Mouse (Mus musculus): Measurements from ENCODE around the gene Ogfrl1. TPM values are rescaled to one million over a fixed set of nuclear protein-coding genes. Genes with fewer than 3 reads are reported as not detected.
"Not testable (repeated sequence)": the region's sequence is repeated elsewhere in the genome, so short reads cannot be mapped to it uniquely, and the experiment has no call there.

Ogfrl1 gene
- 100 to 1,000 TPM in 1 of 4 experiments, 10 to 100 TPM in 3; 79.6 to 101 (median 86.0) TPM for total RNA-seq (2022)

DNA sequence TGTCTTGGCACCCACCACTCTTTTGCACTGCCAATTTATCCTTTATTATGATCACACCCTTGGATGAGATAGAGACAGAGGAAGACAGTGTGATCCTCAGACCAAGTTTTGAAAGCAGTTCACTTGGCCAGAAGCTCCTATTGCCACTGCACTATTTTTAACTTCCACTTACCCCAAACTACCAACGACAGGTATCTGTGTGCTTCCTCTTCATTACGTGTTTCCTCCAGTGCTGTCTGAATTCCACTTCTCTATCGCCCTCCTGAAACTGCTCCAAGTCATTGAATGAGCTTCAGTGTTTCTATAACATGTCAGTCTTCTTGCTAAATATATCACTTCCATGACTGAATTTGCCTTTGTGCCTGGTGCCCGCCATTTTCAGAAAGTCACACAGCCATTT, at the start of gene Ogfrl1:
Gene Ogfrl1 (minus strand): TSS at position 150 of the 400 bp plus-strand sequence.
- no peak for DNase-seq (ENCODE audit: low spot score in 2 of 2)

DNA sequence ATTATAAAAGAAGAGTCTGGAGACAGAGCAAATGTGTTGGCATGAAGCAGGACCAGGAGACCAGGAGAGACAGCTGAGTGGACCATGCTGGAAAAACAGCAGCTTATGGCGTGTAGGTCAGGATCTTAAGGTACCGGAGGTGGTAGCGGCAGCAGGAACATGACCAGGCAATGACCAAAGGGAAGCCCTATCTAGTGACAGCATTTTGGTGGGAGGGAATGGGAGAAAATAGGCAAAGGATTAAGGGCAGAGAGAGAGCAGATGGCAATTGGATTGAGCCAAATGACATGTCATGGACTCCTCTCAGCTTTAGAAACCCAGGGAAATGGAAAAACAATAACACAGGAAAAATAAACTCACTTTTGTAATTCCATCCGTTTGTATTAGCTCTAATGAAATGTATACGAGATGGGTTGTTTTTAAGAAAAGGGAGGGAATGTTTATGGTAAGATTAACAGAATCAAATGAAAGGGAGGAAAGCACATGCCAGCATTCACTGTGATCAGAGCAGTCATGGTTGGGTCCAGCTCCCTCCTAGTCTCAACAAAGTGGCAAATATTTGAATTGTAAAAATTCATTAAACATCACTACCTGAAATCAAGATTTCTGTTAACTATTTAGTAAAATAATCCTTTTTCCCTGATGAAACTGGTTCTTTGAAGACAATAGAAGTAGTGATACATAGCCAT, 48.3 kb upstream of the Ogfrl1 start:
- no peak for DNase-seq (ENCODE audit: low spot score in 2 of 2)

DNA sequence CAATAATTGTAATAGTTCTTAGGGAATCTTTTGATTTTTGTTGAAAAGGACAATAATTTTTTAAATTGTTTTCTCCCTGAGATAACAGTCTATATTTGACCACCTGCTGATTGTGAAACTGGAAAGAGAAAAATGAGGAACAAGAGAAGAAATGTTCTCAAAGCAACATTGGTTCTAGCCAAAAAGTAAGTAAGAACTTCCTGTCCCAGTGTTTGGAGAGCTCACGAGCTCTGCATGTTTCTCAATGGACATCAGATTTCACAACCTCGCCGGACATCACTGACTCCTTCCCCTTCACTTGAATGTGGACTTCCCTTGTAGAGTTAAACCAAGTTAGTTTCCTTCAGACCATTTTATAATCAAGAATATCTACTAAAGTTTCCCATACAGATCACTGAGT, 36.0 kb upstream of the Ogfrl1 start:
- DNase-seq (ENCODE audit: low spot score in 2 of 2): no peak

DNA sequence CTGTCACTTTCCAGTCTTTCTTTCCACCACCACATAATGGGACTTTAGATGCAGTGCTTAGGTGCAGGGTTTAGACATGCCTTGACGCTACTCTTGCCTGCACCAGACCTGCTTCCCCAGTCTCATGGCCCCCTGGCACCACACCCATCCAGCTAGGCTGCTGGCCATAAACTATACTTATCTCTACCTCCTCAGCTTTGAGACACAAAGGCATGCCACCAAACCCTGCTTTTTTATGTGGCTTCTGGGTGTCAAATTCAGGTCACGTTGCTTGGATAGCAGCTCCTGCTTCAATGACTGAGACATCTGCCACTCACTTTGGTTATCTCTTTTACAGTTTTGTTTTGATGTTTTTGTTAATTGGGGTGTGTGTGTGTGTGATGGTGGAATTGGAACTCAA, 28.9 kb upstream of the Ogfrl1 start:
- no peak for DNase-seq (ENCODE audit: low spot score in 2 of 2)

DNA sequence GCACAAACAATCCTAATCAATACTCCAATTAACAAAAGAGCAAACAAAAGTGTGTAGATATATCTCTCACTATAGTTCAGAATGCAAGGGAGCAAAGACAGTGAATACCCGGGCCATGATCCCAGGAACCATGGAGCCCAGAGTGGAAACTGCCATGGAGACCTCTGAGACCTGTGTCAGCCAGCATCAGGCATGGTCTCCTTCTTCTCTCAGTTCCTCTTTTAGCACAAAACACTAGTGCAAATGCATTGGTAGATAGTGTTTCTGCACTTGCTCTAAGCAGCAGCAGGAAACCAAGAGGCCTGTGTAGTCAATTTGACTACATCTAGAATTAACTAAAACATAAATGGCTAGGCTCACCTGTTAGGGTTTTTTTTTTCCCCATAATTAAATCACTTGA, 21.4 kb upstream of the Ogfrl1 start:
- no peak for DNase-seq (ENCODE audit: low spot score in 2 of 2)

DNA sequence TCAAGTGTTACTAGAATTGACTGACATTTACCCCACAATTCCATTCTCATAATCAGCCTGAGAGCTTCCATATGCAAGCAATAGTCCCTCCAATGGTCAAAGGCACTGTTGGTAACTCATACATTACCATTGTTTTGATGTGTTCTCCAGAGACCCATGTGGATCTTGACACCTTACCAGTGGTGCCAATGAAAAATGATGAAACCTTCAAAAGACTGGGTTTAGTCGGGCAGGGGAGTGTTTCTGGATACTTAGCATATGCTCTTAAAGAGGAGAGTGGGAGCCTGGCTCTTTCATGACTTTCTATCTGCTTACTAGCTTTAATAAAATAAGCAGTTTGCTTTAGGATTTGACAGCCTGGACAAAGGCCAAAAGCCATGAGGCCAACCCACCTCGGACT, 20.5 kb upstream of the Ogfrl1 start:
- DNase-seq (ENCODE audit: low spot score in 2 of 2): no peak

DNA sequence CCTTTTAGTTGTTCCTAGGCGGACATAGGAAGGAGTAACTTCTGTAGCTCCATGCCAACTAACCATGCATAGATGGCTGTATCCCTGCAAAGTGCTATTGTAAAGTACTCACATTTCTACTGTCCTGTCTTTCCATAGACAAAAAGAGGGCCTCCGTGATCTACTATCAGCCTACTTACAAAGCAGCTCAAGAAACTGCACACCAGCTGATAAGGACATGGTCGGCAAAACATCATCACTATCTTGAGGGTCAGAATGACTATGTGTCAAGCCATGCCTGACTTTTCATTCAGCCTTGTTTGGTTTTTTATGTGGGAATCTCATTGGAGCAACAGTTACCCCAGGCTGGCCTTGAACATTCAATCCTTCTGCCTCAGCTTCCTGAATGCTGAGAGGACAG, 20.0 kb upstream of the Ogfrl1 start:
- no peak for DNase-seq (ENCODE audit: low spot score in 2 of 2)

DNA sequence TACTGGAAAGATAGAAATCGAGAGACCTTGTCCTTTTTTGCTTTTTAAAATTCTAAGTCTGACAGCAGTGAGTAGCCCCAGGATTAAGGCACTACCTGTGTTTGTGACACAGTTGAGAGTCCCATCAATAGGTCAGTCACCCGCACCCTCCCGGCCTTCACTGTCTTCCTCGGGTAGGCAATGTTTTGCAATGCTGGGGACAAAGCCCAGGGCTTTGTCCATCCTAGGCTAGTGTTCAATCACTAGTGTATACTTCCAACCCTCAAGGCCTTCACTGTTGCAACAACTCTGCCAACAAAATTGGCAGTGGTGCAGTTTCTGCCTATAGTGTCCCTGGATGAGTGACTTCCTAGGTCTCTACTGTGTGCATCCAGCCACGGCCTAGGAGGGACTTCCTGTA, 14.0 kb upstream of the Ogfrl1 start:
- DNase-seq (ENCODE audit: low spot score in 2 of 2): no peak

DNA sequence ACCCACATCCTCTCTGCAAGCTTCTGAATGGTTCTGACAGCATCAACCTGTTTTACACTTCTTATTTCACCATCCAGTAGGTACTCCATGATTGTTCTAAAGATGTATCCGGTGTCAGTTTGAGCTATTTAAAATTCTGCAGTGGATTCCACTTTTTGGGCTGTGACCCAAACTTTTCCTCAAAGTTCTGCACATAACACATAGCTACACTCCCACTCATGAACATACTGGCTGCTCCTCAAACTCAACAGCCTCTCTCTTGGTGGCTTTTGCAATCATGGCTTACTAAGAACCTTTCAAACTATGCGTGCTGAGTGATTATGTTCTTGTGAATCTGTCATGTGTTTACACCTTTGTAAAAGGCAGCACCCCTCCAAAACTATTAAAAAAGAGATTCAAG, 12.4 kb upstream of the Ogfrl1 start:
- DNase-seq (ENCODE audit: low spot score in 2 of 2): no peak

DNA sequence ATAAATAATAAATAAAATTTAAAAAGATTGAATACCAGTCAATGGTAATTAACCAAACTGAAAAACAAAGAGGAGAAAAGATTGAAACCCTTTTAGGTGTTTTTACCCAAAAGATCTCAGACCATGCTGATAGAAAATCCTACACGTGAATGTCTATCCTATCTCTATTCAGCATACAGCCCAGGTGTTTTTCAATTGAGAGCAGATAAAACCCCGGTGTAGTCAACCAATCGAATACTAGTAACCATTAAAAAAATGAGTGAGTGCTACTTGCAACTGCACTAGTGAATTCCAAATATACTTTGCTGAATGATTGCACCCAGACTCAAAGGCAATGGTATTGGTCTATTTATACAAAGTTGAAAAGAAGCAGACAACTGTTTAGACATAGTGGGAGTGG, 4.8 kb upstream of the Ogfrl1 start:
- DNase-seq (ENCODE audit: low spot score in 2 of 2): no peak

DNA sequence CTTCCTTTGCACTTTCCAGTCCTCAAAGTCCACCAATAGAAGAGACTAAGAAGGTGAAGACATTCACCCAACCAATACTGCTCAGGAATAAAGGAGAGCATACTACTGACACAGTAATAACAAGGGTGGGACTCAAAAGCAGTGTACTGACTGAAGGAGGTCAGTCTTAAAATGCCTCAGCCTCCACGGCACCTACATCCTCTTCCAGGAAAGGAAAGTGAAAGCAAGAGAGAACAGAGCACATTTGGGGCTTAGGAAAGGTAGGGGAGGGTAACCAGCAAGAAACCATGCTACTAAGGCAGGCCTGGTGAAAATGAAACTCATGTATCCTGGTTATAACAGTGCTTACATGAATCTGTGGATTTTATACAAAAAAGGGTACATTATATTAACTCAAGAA, 2.0 kb upstream of the Ogfrl1 start:
- DNase-seq (ENCODE audit: low spot score in 2 of 2): no peak

DNA sequence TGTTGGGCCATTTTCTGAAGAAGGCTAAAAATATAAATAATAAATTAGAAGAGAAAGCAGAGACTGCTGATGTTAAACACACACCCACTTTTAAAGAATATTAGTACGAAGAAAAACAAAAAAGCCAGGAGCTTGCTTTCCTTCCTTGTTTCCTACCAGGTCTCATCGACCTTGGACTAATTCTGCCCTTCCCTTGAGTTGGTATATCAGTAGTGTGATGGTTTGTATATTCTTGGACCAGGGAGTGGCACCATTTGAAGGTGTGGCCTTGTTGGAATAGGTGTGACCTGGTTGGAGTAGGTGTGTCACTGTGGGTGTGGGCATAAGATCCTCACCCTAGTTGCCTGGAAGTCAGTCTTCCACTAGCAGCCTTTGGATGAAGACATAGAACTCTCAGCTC, 3.2 kb downstream of the Ogfrl1 start:
- DNase-seq (ENCODE audit: low spot score in 2 of 2): not testable (repeated sequence)

DNA sequence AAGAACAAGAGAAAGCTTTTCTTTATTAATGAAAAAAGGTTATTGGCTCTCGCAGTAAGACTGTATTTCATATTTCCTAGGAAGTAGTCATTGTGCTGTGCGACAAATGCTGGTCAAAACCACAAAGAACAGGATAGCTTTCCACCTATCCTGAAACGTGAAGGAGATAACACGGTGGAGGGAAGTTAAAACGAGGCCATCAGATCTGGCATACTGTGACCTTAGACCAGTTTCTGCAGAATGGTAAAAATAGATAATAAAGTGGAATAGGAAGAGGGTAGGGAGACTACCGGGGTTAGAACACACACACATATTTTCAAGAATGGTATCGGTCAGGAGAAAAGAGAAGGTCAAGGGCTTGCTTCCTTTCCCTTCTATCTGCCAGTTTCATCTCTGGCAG, 5.8 kb downstream of the Ogfrl1 start:
- no peak for DNase-seq (ENCODE audit: low spot score in 2 of 2)

DNA sequence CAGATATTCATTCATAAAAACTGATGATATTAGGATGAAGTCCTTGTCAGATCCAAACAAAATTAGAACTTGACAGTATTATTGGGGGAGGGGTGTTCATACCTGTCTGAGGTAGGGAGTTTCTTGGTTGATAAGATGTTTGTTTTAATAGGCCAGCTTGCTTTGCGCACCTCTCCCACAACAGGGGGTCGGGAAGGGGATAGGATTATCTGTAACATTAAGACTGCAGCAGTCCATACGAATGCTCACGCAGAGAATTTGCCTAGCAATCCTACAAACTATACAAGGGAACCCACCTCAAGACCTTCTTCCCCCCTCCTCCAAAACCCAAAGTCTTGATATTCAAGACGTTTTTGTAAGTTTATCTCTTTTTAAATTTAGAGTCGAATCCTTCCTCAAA, 13.2 kb downstream of the Ogfrl1 start:
- no peak for DNase-seq (ENCODE audit: low spot score in 2 of 2)

DNA sequence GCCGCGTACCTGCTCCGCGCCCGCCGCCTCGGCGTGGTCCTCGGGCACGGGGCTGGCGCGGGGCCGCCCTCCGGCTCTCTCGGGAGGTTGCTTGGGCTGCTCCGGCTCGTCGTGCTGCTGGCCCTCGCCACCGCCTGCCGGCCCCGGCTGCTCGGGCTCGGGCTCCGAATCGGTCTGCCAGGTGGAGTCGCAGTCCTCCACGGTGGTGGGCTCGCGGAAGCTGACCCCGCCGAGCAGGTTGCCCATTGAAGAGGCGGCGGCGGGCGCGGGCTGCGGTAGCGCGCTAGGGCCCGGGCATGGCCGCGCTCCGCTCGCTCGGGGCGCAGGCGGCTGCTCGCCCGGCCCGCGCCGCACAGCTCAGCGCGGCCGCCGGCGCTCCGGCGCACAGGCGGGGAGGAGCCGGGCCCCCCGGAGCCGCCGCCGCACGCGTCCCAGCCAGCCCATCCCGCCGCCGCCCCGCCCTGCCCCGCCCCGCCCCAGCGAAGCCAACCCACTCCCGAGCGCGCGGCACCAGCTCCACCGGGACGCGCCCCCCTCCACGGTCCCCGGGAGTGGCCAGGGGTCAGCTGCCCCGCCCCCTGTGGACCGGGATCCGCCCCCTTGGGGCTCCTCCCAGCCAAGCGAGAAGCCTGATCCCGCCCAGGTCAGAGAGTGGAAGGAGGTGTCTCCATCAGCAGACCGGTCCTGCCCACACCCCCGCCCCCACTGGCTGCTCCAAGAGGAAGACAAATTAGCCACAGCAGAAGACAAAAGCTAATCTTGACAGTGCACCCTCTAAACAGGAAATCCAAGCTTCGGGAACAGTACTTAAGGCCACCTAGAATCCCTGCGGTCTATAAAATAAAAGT, 14.5 kb downstream of the Ogfrl1 start:
- peak; percentile 82 to 95 for DNase-seq (ENCODE audit: low spot score in 2 of 2)

DNA sequence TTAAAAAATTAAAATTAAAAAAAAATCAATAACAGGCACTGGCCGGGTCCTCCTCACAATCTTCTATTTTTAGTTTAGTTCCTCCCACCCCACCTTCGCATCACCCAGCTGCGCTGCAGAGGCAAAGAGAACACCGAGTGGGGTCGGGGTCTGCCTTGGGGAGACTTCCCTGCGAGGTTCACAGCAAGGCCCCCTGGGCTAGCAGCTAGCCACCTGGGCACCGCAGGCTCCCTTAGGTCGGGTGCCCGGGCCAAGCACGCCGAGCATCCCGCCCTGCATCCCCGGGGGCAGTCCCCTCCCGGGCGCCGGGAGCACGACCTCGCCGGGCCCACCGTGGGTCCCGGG, 15.1 kb downstream of the Ogfrl1 start:
- no peak for DNase-seq (ENCODE audit: low spot score in 2 of 2)

DNA sequence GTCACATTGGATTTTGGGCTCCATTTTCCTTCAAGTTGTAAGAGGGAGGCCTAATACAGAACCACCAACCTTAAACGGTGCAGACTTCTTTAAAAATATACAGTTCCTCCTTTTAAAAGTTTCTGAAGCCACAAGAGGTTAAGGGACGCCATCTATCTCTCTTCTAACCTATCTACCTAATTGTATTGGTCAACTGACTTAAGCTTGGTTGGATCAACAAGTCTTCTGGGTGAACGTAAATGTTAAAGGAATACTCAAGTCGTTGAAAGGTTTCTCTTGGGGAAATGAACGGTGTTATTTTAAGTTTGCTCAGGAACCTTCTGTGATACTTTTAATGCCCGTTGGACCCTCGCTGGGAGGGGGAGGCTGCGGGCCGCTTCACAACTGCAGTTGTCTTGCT, 15.5 kb downstream of the Ogfrl1 start:
- DNase-seq (ENCODE audit: low spot score in 2 of 2): no peak

DNA sequence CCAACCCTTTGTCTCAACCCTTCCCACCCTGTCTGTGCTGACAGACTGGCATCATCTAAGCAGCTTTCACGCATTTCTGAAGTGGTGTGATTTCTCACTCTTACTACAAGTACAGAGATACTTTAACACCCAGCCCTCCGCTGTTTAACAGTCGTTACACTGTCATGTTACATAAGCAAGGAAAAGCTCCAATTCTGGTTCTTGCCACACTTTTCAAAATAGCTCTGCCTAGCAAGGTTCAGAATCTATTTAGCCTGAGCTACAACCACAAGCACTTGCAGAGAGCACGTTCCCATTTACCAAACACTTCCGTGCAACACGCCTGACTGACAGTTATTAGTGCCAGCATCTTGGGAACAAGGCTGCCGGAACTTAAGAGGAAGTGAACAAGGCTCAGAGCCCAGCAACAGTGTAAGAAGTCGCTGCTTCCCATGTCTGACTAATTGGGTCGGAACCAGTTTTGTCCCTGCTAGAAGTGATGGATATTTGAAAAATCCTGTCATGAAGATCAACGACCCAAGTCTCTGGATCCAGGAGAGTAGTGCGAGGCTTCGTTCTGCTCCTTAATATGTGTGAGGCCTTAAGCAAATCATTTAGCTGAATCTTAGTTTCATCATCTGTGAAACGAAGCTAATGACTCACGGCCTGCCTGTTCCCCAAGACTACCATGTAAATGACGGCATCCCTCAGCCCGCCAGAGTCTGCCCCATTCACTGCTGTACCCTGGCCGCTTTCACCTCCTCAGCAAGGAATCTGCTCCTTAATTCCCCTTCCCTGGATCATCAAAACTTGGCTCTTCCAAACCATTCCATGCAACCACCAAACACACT, 17.4 kb downstream of the Ogfrl1 start:
- DNase-seq (ENCODE audit: low spot score in 2 of 2): peak in 1 of 2 experiments; percentile 19

DNA sequence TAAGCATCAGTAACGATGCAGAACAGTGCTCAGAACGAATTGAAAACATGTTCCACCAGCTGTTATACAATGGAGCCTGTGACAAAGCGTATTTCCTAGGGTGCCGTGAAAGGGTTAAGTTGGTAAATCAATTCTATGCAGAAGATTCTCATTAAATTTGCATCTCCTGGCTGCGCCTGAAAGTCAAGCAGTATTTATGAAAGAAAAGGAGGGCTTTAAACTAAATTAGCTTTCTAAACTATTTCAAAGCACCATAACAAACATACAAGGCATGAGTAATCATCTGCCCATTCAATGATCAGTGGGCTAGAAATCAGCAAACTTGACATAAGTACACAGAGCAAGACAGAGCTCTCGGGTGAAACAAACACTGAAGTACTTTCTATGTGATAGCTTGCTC, 18.3 kb downstream of the Ogfrl1 start:
- DNase-seq (ENCODE audit: low spot score in 2 of 2): no peak

DNA sequence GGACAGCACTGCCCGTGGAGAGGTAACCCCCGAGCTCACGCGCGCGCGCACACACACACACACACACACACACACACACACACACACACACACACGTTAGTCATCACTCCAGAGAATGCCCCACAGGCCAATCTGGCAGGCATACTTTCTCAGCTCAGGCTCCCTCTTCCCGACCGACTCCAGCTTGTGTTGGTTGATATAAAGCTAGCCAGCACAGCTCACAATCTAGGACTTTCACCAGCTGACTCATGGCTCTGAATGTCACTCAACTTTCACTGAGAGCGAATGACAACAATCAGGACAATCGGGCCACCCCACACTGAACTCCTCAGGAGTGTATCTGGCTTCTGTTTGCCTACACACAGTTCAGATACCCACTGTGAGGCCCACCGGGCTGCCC, 20.0 kb downstream of the Ogfrl1 start:
- DNase-seq (ENCODE audit: low spot score in 2 of 2): no peak

DNA sequence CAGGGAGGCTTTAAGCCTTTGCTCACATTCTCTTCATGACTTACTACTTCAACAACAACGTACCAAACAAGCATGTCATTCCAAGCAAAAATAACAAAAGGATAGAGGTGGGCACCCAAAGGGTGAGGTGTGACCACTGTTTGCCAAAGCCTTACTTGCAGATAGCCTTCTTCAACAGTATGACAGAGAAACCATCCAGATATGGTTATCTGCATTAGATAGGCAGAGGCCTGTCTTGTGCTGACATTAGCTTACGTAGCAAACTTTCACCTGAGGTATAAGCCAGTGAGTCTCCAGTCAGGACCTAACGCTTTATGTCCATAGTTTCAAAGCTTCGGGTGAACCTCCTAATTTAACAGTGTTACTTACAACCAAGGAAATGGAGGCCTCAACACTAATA, 23.4 kb downstream of the Ogfrl1 start:
- no peak for DNase-seq (ENCODE audit: low spot score in 2 of 2)

DNA sequence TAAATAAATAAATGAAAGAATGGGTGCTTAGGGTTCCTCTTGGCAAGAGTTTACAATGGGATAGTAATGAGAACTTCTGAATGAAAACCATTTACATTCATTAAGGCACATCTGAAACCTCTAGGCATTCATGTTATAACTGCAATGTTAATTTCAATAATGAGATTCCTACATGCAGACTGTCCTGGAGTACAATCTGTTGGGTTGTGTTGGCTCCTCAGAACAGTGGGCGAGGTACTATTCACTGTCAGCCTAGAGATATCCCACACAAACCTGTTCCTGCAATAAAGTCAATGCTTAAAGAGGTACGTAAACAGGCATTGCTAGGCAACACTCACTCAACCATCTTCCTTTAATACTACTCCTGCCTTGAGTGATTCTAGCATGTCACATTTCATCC, 32.0 kb downstream of the Ogfrl1 start:
- no peak for DNase-seq (ENCODE audit: low spot score in 2 of 2)
